Mouse (Mus musculus): Measurements from ENCODE around the gene Cox20. TPM values are rescaled to one million over a fixed set of nuclear protein-coding genes. Genes with fewer than 3 reads are reported as not detected.

Gene Cox20
- 26.5 and 27.7 TPM in 2 replicates for polyA plus RNA-seq (2011; ENCODE audit: insufficient read depth, insufficient read length, low read depth, missing spikeins)

GRCm38 (mm10) chr1:178318389-178319184 is at the start of gene Cox20:
Cox20 (plus strand) TSS chr1:178319130.
- peak within 1 kb of the TSS; percentile 95 for H3K27ac ChIP-seq (ENCODE audit: insufficient read depth, low read length)
- no peaks in the 10 kb centered on the region for H3K4me1 ChIP-seq (ENCODE audit: control insufficient read depth, insufficient read depth, low read length)
- TF ChIP-seq EP300 (IDR thresholded peaks at IDR 0.05; ENCODE audit: insufficient read depth, low read depth, low read length) = 0 out of 2 replicates have a peak, but pooled peaks have one; percentile 7
- TF ChIP-seq CTCF (IDR thresholded peaks at IDR 0.05; ENCODE audit: low read depth, low read length) = no peak
- no peak for TF ChIP-seq POLR2A (IDR thresholded peaks at IDR 0.05; ENCODE audit: insufficient read depth, low read length)
- H3K9ac ChIP-seq (ENCODE audit: low read depth, poor library complexity, severe bottlenecking) = peak within 1 kb of the TSS; percentile 88
- H3K4me3 ChIP-seq (ENCODE audit: low read depth, low read length) = peak within 1 kb of the TSS; percentile 93
- H3K36me3 ChIP-seq (ENCODE audit: control insufficient read depth, insufficient read depth, low read length, poor library complexity, severe bottlenecking) = peaks cover 30% of the 10 kb centered on the region
- no peaks in the 10 kb centered on the region for H3K9me3 ChIP-seq (replicated peaks; ENCODE audit: control insufficient read depth, insufficient read depth, low read length, poor library complexity, severe bottlenecking)
- no peaks in the 10 kb centered on the region for H3K27me3 ChIP-seq (ENCODE audit: control insufficient read depth, insufficient read depth, low read length, poor library complexity, severe bottlenecking)

GRCm38 (mm10) chr1:178270635-178271034 is 48.3 kb upstream of the Cox20 start:
- Histone ChIP-seq H3K27me3 (ENCODE audit: control insufficient read depth, insufficient read depth, low read length, poor library complexity, severe bottlenecking) (no peaks in the 10 kb centered on the region), H3K27ac (ENCODE audit: insufficient read depth, low read length) (no peak overlapping the region), H3K9ac (ENCODE audit: low read depth, poor library complexity, severe bottlenecking) (no peak overlapping the region), H3K4me1 (ENCODE audit: control insufficient read depth, insufficient read depth, low read length) (no peaks in the 10 kb centered on the region), H3K9me3 (replicated peaks; ENCODE audit: control insufficient read depth, insufficient read depth, low read length, poor library complexity, severe bottlenecking) (peaks cover 20% of the 10 kb centered on the region), H3K4me3 (ENCODE audit: low read depth, low read length) (no peak overlapping the region), H3K36me3 (ENCODE audit: control insufficient read depth, insufficient read depth, low read length, poor library complexity, severe bottlenecking) (no peaks in the 10 kb centered on the region)
- no peak for TF ChIP-seq CTCF (IDR thresholded peaks at IDR 0.05; ENCODE audit: low read depth, low read length)

GRCm38 (mm10) chr1:178275174-178275730 is 43.7 kb upstream of the Cox20 start:
- no peak overlapping the region for H3K27ac ChIP-seq (ENCODE audit: insufficient read depth, low read length)

GRCm38 (mm10) chr1:178275738-178276053 is 43.2 kb upstream of the Cox20 start:
- H3K4me1 ChIP-seq (ENCODE audit: control insufficient read depth, insufficient read depth, low read length) = peaks cover 3% of the 10 kb centered on the region
- no peaks in the 10 kb centered on the region for H3K36me3 ChIP-seq (ENCODE audit: control insufficient read depth, insufficient read depth, low read length, poor library complexity, severe bottlenecking)
- H3K9me3 ChIP-seq (replicated peaks; ENCODE audit: control insufficient read depth, insufficient read depth, low read length, poor library complexity, severe bottlenecking) = peaks cover 23% of the 10 kb centered on the region
- H3K4me3 ChIP-seq (ENCODE audit: low read depth, low read length) = peak overlapping the region; percentile 45
- H3K27ac ChIP-seq (ENCODE audit: insufficient read depth, low read length) = no peak overlapping the region
- peak overlapping the region; percentile 73 for H3K9ac ChIP-seq (ENCODE audit: low read depth, poor library complexity, severe bottlenecking)
- no peaks in the 10 kb centered on the region for H3K27me3 ChIP-seq (ENCODE audit: control insufficient read depth, insufficient read depth, low read length, poor library complexity, severe bottlenecking)
- no peak for TF ChIP-seq POLR2A (IDR thresholded peaks at IDR 0.05; ENCODE audit: insufficient read depth, low read length)
- no peak for TF ChIP-seq EP300 (IDR thresholded peaks at IDR 0.05; ENCODE audit: insufficient read depth, low read depth, low read length)
- TF ChIP-seq CTCF (IDR thresholded peaks at IDR 0.05; ENCODE audit: low read depth, low read length) = no peak

More at GRCm38 (mm10) chr1:178275174-178275730, 43.7 kb upstream of the Cox20 start:
- Histone ChIP-seq H3K27me3 (ENCODE audit: control insufficient read depth, insufficient read depth, low read length, poor library complexity, severe bottlenecking) (no peaks in the 10 kb centered on the region), H3K9ac (ENCODE audit: low read depth, poor library complexity, severe bottlenecking) (0 out of 2 replicates have a peak overlapping the region, but pooled peaks have one; percentile 73), H3K36me3 (ENCODE audit: control insufficient read depth, insufficient read depth, low read length, poor library complexity, severe bottlenecking) (no peaks in the 10 kb centered on the region), H3K9me3 (replicated peaks; ENCODE audit: control insufficient read depth, insufficient read depth, low read length, poor library complexity, severe bottlenecking) (peaks cover 20% of the 10 kb centered on the region), H3K4me3 (ENCODE audit: low read depth, low read length) (no peak overlapping the region), H3K4me1 (ENCODE audit: control insufficient read depth, insufficient read depth, low read length) (peaks cover 3% of the 10 kb centered on the region)
- no peak for TF ChIP-seq CTCF (IDR thresholded peaks at IDR 0.05; ENCODE audit: low read depth, low read length)
- no peak for TF ChIP-seq POLR2A (IDR thresholded peaks at IDR 0.05; ENCODE audit: insufficient read depth, low read length)
- no peak for TF ChIP-seq EP300 (IDR thresholded peaks at IDR 0.05; ENCODE audit: insufficient read depth, low read depth, low read length)

- Histone ChIP-seq H3K27ac (ENCODE audit: insufficient read depth, low read length) (no peak overlapping the region), H3K9ac (ENCODE audit: low read depth, poor library complexity, severe bottlenecking) (peak overlapping the region; percentile 73), H3K4me3 (ENCODE audit: low read depth, low read length) (peak overlapping the region; percentile 45), H3K36me3 (ENCODE audit: control insufficient read depth, insufficient read depth, low read length, poor library complexity, severe bottlenecking) (no peaks in the 10 kb centered on the region), H3K4me1 (ENCODE audit: control insufficient read depth, insufficient read depth, low read length) (peaks cover 3% of the 10 kb centered on the region), H3K27me3 (ENCODE audit: control insufficient read depth, insufficient read depth, low read length, poor library complexity, severe bottlenecking) (no peaks in the 10 kb centered on the region), H3K9me3 (replicated peaks; ENCODE audit: control insufficient read depth, insufficient read depth, low read length, poor library complexity, severe bottlenecking) (peaks cover 25% of the 10 kb centered on the region)
- TF ChIP-seq POLR2A (IDR thresholded peaks at IDR 0.05; ENCODE audit: insufficient read depth, low read length) = no peak
Observed at GRCm38 (mm10) chr1:178276054-178276911, 42.6 kb upstream of the Cox20 start.

Data from ES-Bruce4 (cell line).